Mouse (Mus musculus): ENCODE data around the gene BC034090.

DNA sequence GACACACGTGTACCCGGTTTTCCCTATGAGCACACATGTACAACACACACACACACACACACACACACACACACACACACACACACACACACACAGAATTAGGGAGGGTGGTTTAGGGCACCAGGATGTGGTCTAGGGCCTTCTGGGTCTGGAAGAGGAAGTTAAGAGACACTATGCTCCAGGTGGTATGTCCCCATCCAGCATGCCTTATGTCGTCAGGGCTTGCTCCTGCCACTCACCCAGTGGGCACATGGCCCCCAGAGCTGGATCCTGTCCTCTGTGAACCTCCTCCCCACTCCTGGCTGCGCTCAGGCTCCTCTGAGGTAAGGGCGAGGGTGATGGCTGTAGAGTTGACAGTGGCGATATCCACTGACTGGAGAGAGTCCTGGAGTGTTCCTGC lies 21.2 kb downstream of the BC034090 start:
- no peak for TF ChIP-seq CTCF (IDR thresholded peaks at IDR 0.05; ENCODE audit: control insufficient read depth, insufficient read depth, insufficient read length)
- no peak for TF ChIP-seq MAX (IDR thresholded peaks at IDR 0.05)

Measured in C2C12 (cell line).